Comparison of ENCODE assay signal across 8 mouse cellular contexts in the genomic region with DNA sequence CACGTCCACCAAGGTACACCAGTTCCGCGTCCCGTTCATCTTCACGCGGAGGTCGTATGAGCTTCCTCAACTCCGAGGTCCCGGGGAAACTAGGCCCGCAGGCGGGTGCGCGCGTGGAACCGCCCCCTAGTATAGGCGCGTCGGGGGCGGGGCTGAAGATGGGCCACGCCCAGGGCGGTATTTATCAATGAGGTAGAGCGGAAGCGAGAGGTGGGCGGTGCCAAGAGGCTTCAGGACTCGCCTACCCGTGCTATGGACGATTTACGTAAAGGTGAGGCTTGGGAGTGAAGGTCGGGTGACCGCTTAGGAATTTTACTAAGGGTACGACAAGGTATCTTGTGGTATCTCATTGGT. TPM values are rescaled to one million over a fixed set of nuclear protein-coding genes. Genes with fewer than 3 reads are reported as not detected.
DNase-seq lines count a peak whose midpoint lies in the region; ATAC-seq and TF ChIP-seq lines count a peak whose summit lies in the region.
"Not testable (repeated sequence)": the region's sequence is repeated elsewhere in the genome, so short reads cannot be mapped to it uniquely, and the experiment has no call there.

No protein-coding gene starts in this region.

- peak; percentile 98 for ATAC-seq in activated CD4-positive, CD25-positive, alpha-beta regulatory T cell, adult 4 months
- ATAC-seq in frontal cortex, adult (ENCODE audit: low TSS enrichment), result peak; percentile 90
- peak; percentile 94 for ATAC-seq in hindbrain, embryonic 13.5 days (ENCODE audit: low FRiP score)
- peak; percentile 92 for ATAC-seq in lung, embryonic 14.5 days (ENCODE audit: insufficient read depth)
- ATAC-seq in stomach, postnatal 0 days (ENCODE audit: low FRiP score, low TSS enrichment), result peak; percentile 95

- H3K9ac ChIP-seq in hindbrain, embryonic 13.5 days; lung, embryonic 14.5 days; stomach, postnatal 0 days (ENCODE audit: low read length): not testable (repeated sequence)

- TF ChIP-seq EP300 in stomach, postnatal 0 days (optimal IDR thresholded peaks at IDR 0.05), result not testable (repeated sequence)

- not testable (repeated sequence) for TF ChIP-seq CTCF in lung, embryonic 14.5 days (IDR thresholded peaks at IDR 0.05; ENCODE audit: low read depth); stomach, postnatal 0 days (IDR thresholded peaks at IDR 0.05; ENCODE audit: low read depth)

- WGBS in hindbrain, embryonic 13.5 days, result 0% methylated on average over 18 of the region's 31 CpGs
- under 1% methylated on average over 17 of the region's 31 CpGs for WGBS in lung, embryonic 14.5 days
- 3% methylated on average over 17 of the region's 31 CpGs for WGBS in stomach, postnatal 0 days

- not testable (repeated sequence) for H3K9me3 ChIP-seq in hindbrain, embryonic 13.5 days; lung, embryonic 14.5 days (ENCODE audit: low read depth, low read length); stomach, postnatal 0 days (ENCODE audit: control insufficient read depth, low read length)

- not testable (repeated sequence) for H3K27me3 ChIP-seq in hindbrain, embryonic 13.5 days; lung, embryonic 14.5 days (ENCODE audit: insufficient read depth, low read length); stomach, postnatal 0 days (ENCODE audit: control insufficient read depth, insufficient read depth, low read length)

- H3K27ac ChIP-seq in hindbrain, embryonic 13.5 days; lung, embryonic 14.5 days (ENCODE audit: low read depth); stomach, postnatal 0 days (replicated peaks): not testable (repeated sequence)

- peak overlapping the region; percentile 45 for H3K4me2 ChIP-seq in hindbrain, embryonic 13.5 days
- H3K4me2 ChIP-seq in lung, embryonic 14.5 days, result peak overlapping the region; percentile 43
- 0 out of 2 replicates have a peak overlapping the region, but pooled peaks have one; percentile 20 for H3K4me2 ChIP-seq in stomach, postnatal 0 days (replicated peaks; ENCODE audit: low read depth)

- peak; percentile 41 to 51 for DNase-seq in cerebellum, postnatal 25 days
- DNase-seq in kidney, postnatal 25 days, result peak; percentile 48 to 68
- not testable (repeated sequence) for DNase-seq in lung, embryonic 14.5 days; stomach, postnatal 0 days (ENCODE audit: low spot score)
- DNase-seq in natural killer cell, adult 2 months (ENCODE audit: low spot score in 2 of 2), result peak; percentile 42 to 59

- not testable (repeated sequence) for H3K36me3 ChIP-seq in hindbrain, embryonic 13.5 days; lung, embryonic 14.5 days (ENCODE audit: insufficient read depth); stomach, postnatal 0 days (ENCODE audit: control insufficient read depth, insufficient read depth, low read length)

- H3K4me1 ChIP-seq in hindbrain, embryonic 13.5 days (replicated peaks); lung, embryonic 14.5 days (ENCODE audit: insufficient read depth); stomach, postnatal 0 days (replicated peaks; ENCODE audit: control insufficient read depth, insufficient read depth): not testable (repeated sequence)

- peak overlapping the region; percentile 33 for H3K4me3 ChIP-seq in hindbrain, embryonic 13.5 days
- peak overlapping the region; percentile 21; the same call in 1 of the 2 replicates for H3K4me3 ChIP-seq in lung, embryonic 14.5 days (ENCODE audit: low read depth, low read length)
- H3K4me3 ChIP-seq in stomach, postnatal 0 days (ENCODE audit: low read depth, low read length), result 0 out of 2 replicates have a peak overlapping the region, but pooled peaks have one; percentile 15

RNA-seq across cellular contexts. Expression of a gene that starts 28.3 kb away (rescaled TPM):
- not detected for polyA plus RNA-seq in activated CD4-positive, CD25-positive, alpha-beta regulatory T cell, adult 4 months (2017; shearing (Covaris generic))
- 7.4 and 7.6 TPM in 2 replicates for polyA plus RNA-seq in hindbrain, embryonic 13.5 days (2015; fragmentation: Nextera tagmentation; extraction: Ambion mirVana)
- 18.3 and 19.5 TPM in 2 replicates for polyA plus RNA-seq in lung, embryonic 14.5 days (2014; fragmentation: Nextera tagmentation; extraction: Ambion mirVana)
- polyA plus RNA-seq in stomach, postnatal 0 days (2015; fragmentation: Nextera tagmentation; extraction: Ambion mirVana), result 24.7 and 25.2 TPM in 2 replicates
